Mouse (Mus musculus): ENCODE measurements at regions not wholly inside any gene's neighbourhood (a gene's known extent, or its start where the extent isn't known, plus 50 kb on each side); places are given as distances from the start of the nearest gene placed in this dataset.

GRCm38 (mm10) chr15:18360256-18360655 lies 458.5 kb upstream of the Cdh10 start:
- no peak for ATAC-seq (replicated peaks; ENCODE audit: low FRiP score)
- H3K9me3 ChIP-seq (ENCODE audit: control insufficient read depth, low read length), result no peaks in the 10 kb centered on the region
- no peaks in the 10 kb centered on the region for H3K27me3 ChIP-seq (ENCODE audit: control insufficient read depth, insufficient read depth, low read length)
- H3K27ac ChIP-seq (ENCODE audit: low read depth, low read length), result no peak overlapping the region
- WGBS, result 91% methylated on average over 4 of the region's 4 CpGs
- H3K4me3 ChIP-seq (ENCODE audit: low read depth, low read length), result no peak overlapping the region
- H3K36me3 ChIP-seq (ENCODE audit: control insufficient read depth, insufficient read depth, low read length), result no peaks in the 10 kb centered on the region
- no peak overlapping the region for H3K4me2 ChIP-seq (ENCODE audit: low read depth, low read length, severe bottlenecking)
- H3K4me1 ChIP-seq (replicated peaks; ENCODE audit: control insufficient read depth, insufficient read depth, low read length), result no peaks in the 10 kb centered on the region
- DNase-seq (ENCODE audit: low spot score), result no peak
- H3K9ac ChIP-seq (ENCODE audit: low read length), result no peak overlapping the region

- Histone ChIP-seq H3K9ac (ENCODE audit: low read length) (no peak overlapping the region), H3K4me2 (ENCODE audit: low read depth, low read length, severe bottlenecking) (no peak overlapping the region), H3K4me1 (replicated peaks; ENCODE audit: control insufficient read depth, insufficient read depth, low read length) (no peaks in the 10 kb centered on the region), H3K4me3 (ENCODE audit: low read depth, low read length) (no peak overlapping the region), H3K9me3 (ENCODE audit: control insufficient read depth, low read length) (no peaks in the 10 kb centered on the region), H3K36me3 (ENCODE audit: control insufficient read depth, insufficient read depth, low read length) (no peaks in the 10 kb centered on the region), H3K27me3 (ENCODE audit: control insufficient read depth, insufficient read depth, low read length) (no peaks in the 10 kb centered on the region), H3K27ac (ENCODE audit: low read depth, low read length) (no peak overlapping the region)
- 58% methylated on average over 2 of the region's 2 CpGs for WGBS
- ATAC-seq (replicated peaks; ENCODE audit: low FRiP score), result no peak
- DNase-seq (ENCODE audit: low spot score), result no peak
Observed at GRCm38 (mm10) chr15:18399724-18400123, 419.0 kb upstream of the Cdh10 start.

- DNase-seq (ENCODE audit: low spot score) (no peak), ATAC-seq (replicated peaks; ENCODE audit: low FRiP score) (peak; percentile 74)
- H3K9me3 ChIP-seq (ENCODE audit: control insufficient read depth, low read length), result no peaks in the 10 kb centered on the region
- no peak overlapping the region for H3K27ac ChIP-seq (ENCODE audit: low read depth, low read length)
- H3K4me1 ChIP-seq (replicated peaks; ENCODE audit: control insufficient read depth, insufficient read depth, low read length), result no peaks in the 10 kb centered on the region
- no peaks in the 10 kb centered on the region for H3K36me3 ChIP-seq (ENCODE audit: control insufficient read depth, insufficient read depth, low read length)
- WGBS, result 49% methylated on average over 3 of the region's 3 CpGs
- no peaks in the 10 kb centered on the region for H3K27me3 ChIP-seq (ENCODE audit: control insufficient read depth, insufficient read depth, low read length)
- H3K9ac ChIP-seq (ENCODE audit: low read length), result no peak overlapping the region
- no peak overlapping the region for H3K4me2 ChIP-seq (ENCODE audit: low read depth, low read length, severe bottlenecking)
- H3K4me3 ChIP-seq (ENCODE audit: low read depth, low read length), result no peak overlapping the region
Observed at GRCm38 (mm10) chr15:18400257-18400846, 418.4 kb upstream of the Cdh10 start.

- no peak for ATAC-seq (replicated peaks; ENCODE audit: low FRiP score)
- 91% methylated on average over 5 of the region's 5 CpGs for WGBS
- no peaks in the 10 kb centered on the region for H3K36me3 ChIP-seq (ENCODE audit: control insufficient read depth, insufficient read depth, low read length)
Observed at GRCm38 (mm10) chr15:18432705-18433104, 386.0 kb upstream of the Cdh10 start.

GRCm38 (mm10) chr15:18453801-18454200 lies 364.9 kb upstream of the Cdh10 start:
- no peaks in the 10 kb centered on the region for H3K9me3 ChIP-seq (ENCODE audit: control insufficient read depth, low read length)

More at GRCm38 (mm10) chr15:18432705-18433104, 386.0 kb upstream of the Cdh10 start:
- H3K9me3 ChIP-seq (ENCODE audit: control insufficient read depth, low read length), result no peaks in the 10 kb centered on the region
- H3K4me2 ChIP-seq (ENCODE audit: low read depth, low read length, severe bottlenecking), result no peak overlapping the region
- H3K4me1 ChIP-seq (replicated peaks; ENCODE audit: control insufficient read depth, insufficient read depth, low read length), result no peaks in the 10 kb centered on the region
- no peak for DNase-seq (ENCODE audit: low spot score)
- no peak overlapping the region for H3K27ac ChIP-seq (ENCODE audit: low read depth, low read length)
- no peak overlapping the region for H3K9ac ChIP-seq (ENCODE audit: low read length)
- no peaks in the 10 kb centered on the region for H3K27me3 ChIP-seq (ENCODE audit: control insufficient read depth, insufficient read depth, low read length)
- H3K4me3 ChIP-seq (ENCODE audit: low read depth, low read length), result no peak overlapping the region

GRCm38 (mm10) chr15:18482385-18482784 lies 336.4 kb upstream of the Cdh10 start:
- H3K9ac ChIP-seq (ENCODE audit: low read length), result no peak overlapping the region
- no peak overlapping the region for H3K27ac ChIP-seq (ENCODE audit: low read depth, low read length)
- H3K4me1 ChIP-seq (replicated peaks; ENCODE audit: control insufficient read depth, insufficient read depth, low read length), result no peaks in the 10 kb centered on the region
- H3K4me3 ChIP-seq (ENCODE audit: low read depth, low read length), result no peak overlapping the region
- no peaks in the 10 kb centered on the region for H3K9me3 ChIP-seq (ENCODE audit: control insufficient read depth, low read length)
- DNase-seq (ENCODE audit: low spot score) (no peak), ATAC-seq (replicated peaks; ENCODE audit: low FRiP score) (no peak)
- H3K36me3 ChIP-seq (ENCODE audit: control insufficient read depth, insufficient read depth, low read length), result no peaks in the 10 kb centered on the region
- no peaks in the 10 kb centered on the region for H3K27me3 ChIP-seq (ENCODE audit: control insufficient read depth, insufficient read depth, low read length)
- no peak overlapping the region for H3K4me2 ChIP-seq (ENCODE audit: low read depth, low read length, severe bottlenecking)
- 73% methylated on average over 4 of the region's 4 CpGs for WGBS

More at GRCm38 (mm10) chr15:18453801-18454200, 364.9 kb upstream of the Cdh10 start:
- Histone ChIP-seq H3K4me3 (ENCODE audit: low read depth, low read length) (no peak overlapping the region), H3K4me1 (replicated peaks; ENCODE audit: control insufficient read depth, insufficient read depth, low read length) (no peaks in the 10 kb centered on the region), H3K27ac (ENCODE audit: low read depth, low read length) (no peak overlapping the region), H3K9ac (ENCODE audit: low read length) (no peak overlapping the region), H3K36me3 (ENCODE audit: control insufficient read depth, insufficient read depth, low read length) (no peaks in the 10 kb centered on the region), H3K4me2 (ENCODE audit: low read depth, low read length, severe bottlenecking) (no peak overlapping the region), H3K27me3 (ENCODE audit: control insufficient read depth, insufficient read depth, low read length) (no peaks in the 10 kb centered on the region)
- ATAC-seq (replicated peaks; ENCODE audit: low FRiP score) (no peak), DNase-seq (ENCODE audit: low spot score) (no peak)

- WGBS, result 85% methylated on average over 1 of the region's 1 CpGs
- no peaks in the 10 kb centered on the region for H3K27me3 ChIP-seq (ENCODE audit: control insufficient read depth, insufficient read depth, low read length)
- H3K4me1 ChIP-seq (replicated peaks; ENCODE audit: control insufficient read depth, insufficient read depth, low read length), result no peaks in the 10 kb centered on the region
- no peak overlapping the region for H3K27ac ChIP-seq (ENCODE audit: low read depth, low read length)
- ATAC-seq (replicated peaks; ENCODE audit: low FRiP score) (no peak), DNase-seq (ENCODE audit: low spot score) (no peak)
- no peak overlapping the region for H3K4me2 ChIP-seq (ENCODE audit: low read depth, low read length, severe bottlenecking)
- H3K9me3 ChIP-seq (ENCODE audit: control insufficient read depth, low read length), result no peaks in the 10 kb centered on the region
- no peaks in the 10 kb centered on the region for H3K36me3 ChIP-seq (ENCODE audit: control insufficient read depth, insufficient read depth, low read length)
- H3K4me3 ChIP-seq (ENCODE audit: low read depth, low read length), result no peak overlapping the region
- no peak overlapping the region for H3K9ac ChIP-seq (ENCODE audit: low read length)
Observed at GRCm38 (mm10) chr15:18511606-18512005, 307.1 kb upstream of the Cdh10 start.

- Histone ChIP-seq H3K4me2 (ENCODE audit: low read depth, low read length, severe bottlenecking) (no peak overlapping the region), H3K27me3 (ENCODE audit: control insufficient read depth, insufficient read depth, low read length) (no peaks in the 10 kb centered on the region), H3K9me3 (ENCODE audit: control insufficient read depth, low read length) (no peaks in the 10 kb centered on the region), H3K4me1 (replicated peaks; ENCODE audit: control insufficient read depth, insufficient read depth, low read length) (no peaks in the 10 kb centered on the region), H3K9ac (ENCODE audit: low read length) (no peak overlapping the region), H3K36me3 (ENCODE audit: control insufficient read depth, insufficient read depth, low read length) (no peaks in the 10 kb centered on the region), H3K4me3 (ENCODE audit: low read depth, low read length) (no peak overlapping the region), H3K27ac (ENCODE audit: low read depth, low read length) (no peak overlapping the region)
- no peak for DNase-seq (ENCODE audit: low spot score)
- 73% methylated on average over 2 of the region's 2 CpGs for WGBS
- no peak for ATAC-seq (replicated peaks; ENCODE audit: low FRiP score)
Observed at GRCm38 (mm10) chr15:18517701-18518100, 301.0 kb upstream of the Cdh10 start.

- no peaks in the 10 kb centered on the region for H3K36me3 ChIP-seq (ENCODE audit: control insufficient read depth, insufficient read depth, low read length)
- no peaks in the 10 kb centered on the region for H3K9me3 ChIP-seq (ENCODE audit: control insufficient read depth, low read length)
- H3K9ac ChIP-seq (ENCODE audit: low read length), result no peak overlapping the region
- no peak for DNase-seq (ENCODE audit: low spot score)
- H3K4me2 ChIP-seq (ENCODE audit: low read depth, low read length, severe bottlenecking), result no peak overlapping the region
- no peaks in the 10 kb centered on the region for H3K27me3 ChIP-seq (ENCODE audit: control insufficient read depth, insufficient read depth, low read length)
- WGBS, result 70% methylated on average over 1 of the region's 1 CpGs
- peak; percentile 64; the same call in 1 of the 2 replicates for ATAC-seq (replicated peaks; ENCODE audit: low FRiP score)
- H3K4me3 ChIP-seq (ENCODE audit: low read depth, low read length), result no peak overlapping the region
- no peaks in the 10 kb centered on the region for H3K4me1 ChIP-seq (replicated peaks; ENCODE audit: control insufficient read depth, insufficient read depth, low read length)
- H3K27ac ChIP-seq (ENCODE audit: low read depth, low read length), result no peak overlapping the region
Observed at GRCm38 (mm10) chr15:18556457-18556856, 262.3 kb upstream of the Cdh10 start.

Data from forebrain, embryonic 11.5 days (tissue).